Mouse (Mus musculus): ENCODE measurements around the gene Rnf213.

Gene Rnf213

DNA sequence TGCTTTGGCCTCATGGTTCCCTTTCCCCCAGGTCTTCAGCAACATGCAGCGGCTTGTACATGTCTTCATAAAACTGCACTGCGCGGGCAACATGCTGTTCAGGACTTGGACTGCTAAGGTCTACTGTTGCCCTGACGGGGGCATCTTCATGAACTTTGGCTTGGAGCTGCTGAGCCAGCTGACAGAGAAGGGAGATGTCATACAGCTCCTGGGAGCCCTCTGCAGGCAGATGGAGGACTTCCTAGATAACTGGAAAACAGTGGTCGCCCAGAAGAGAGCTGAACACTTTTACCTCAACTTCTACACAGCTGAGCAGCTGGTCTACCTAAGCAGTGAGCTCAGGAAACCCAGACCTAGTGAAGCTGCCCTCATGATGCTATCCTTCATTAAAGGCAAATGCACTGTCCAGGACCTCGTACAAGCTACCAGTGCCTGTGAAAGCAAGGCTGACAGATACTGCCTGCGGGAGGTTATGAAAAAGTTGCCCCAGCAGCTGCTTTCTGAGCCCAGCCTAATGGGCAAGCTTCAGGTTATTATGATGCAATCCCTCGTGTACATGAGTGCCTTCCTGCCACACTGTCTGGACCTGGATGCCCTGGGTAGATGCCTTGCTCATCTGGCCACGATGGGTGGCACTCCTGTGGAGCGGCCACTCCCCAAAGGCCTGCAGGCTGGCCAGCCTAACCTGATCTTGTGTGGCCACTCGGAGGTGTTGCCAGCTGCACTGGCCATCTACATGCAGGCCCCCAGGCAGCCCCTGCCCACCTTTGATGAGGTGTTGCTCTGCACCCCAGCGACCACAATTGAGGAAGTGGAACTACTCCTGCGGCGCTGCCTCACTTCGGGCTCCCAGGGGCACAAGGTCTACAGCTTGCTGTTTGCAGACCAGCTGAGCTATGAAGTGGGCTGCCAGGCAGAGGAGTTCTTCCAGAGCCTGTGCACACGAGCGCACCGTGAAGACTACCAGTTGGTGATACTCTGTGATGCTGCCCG is 43.3 kb downstream of the Rnf213 start:
- DNase-seq (ENCODE audit: low read depth, low spot score), result peak; percentile 45

- no peak for DNase-seq (ENCODE audit: low read depth, low spot score)
These were observed 45.9 kb downstream of the Rnf213 start for GRCm38 (mm10) chr11:119438776-119439175.

- peak; percentile 26 for DNase-seq (ENCODE audit: low read depth, low spot score)
These were observed 49.3 kb downstream of the Rnf213 start for GRCm38 (mm10) chr11:119442199-119442598.

DNA sequence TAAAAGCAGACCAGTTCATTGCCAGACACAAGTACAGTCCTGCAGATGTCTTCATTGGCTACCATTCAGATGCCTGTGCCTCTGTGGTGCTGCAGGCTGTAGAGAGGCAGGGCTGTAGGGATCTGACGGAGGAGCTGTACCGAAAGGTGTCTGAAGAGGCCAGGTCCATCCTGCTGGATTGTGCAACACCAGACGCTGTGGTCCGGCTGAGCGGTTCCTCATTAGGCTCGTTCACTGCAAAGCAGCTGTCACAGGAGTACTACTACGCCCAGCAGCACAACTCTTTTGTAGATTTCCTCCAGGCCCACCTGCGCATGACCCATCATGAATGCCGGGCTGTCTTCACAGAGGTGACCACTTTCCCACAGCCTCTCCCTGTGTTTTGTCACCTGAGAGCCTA is 50.5 kb downstream of the Rnf213 start:
- DNase-seq (ENCODE audit: low read depth, low spot score), result no peak

GRCm38 (mm10) chr11:119456097-119456496 is 63.2 kb downstream of the Rnf213 start:
- no peak for DNase-seq (ENCODE audit: low read depth, low spot score)

- no peak for DNase-seq (ENCODE audit: low read depth, low spot score)
These were observed 85.0 kb downstream of the Rnf213 start for GRCm38 (mm10) chr11:119477876-119478275.

- peak; percentile 98 for DNase-seq (ENCODE audit: low read depth, low spot score)
These were observed 98.2 kb downstream of the Rnf213 start, which contains the start of gene Endov for GRCm38 (mm10) chr11:119490861-119491689. Endov (plus strand) TSS chr11:119491347.

DNA sequence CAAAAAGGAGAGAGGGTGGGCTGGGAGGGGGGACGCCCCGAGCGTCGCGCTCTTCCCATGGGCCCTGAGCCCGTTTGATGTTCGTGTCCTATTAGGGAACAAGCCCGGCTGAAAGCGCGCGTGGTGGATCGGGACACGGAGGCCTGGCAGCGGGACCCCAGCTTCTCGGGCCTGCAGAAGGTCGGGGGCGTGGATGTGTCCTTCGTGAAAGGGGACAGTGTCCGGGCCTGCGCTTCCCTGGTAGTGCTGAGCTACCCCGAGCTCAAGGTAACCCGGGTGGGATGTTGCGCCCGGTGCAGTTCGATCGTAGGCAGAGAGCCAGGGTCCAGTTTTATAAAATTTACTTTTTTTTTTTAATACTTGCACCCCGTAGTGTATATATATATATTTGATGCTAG is 98.8 kb downstream of the Rnf213 start:
- DNase-seq (ENCODE audit: low read depth, low spot score), result no peak

DNA sequence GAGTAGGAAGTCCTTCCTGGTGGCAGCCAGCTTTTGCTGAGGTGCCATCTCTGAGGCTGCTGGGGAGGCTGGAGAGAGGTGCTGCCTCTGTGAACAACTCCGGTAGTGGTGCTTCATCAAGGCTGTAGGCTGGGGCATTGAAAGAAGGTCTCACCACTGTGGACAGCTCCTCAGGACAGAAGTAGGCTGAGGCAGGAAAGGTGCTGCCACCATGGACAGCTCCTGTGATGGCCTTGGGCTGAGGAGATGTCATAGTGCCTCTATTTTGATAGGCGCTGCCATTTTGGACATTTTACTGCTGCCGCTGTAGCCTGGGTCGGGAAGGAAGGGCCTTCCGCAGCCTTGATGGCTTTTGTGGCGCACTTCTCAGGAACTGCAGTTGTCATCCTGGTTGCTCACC is 99.9 kb downstream of the Rnf213 start:
- DNase-seq (ENCODE audit: low read depth, low spot score), result peak; percentile 90

DNA sequence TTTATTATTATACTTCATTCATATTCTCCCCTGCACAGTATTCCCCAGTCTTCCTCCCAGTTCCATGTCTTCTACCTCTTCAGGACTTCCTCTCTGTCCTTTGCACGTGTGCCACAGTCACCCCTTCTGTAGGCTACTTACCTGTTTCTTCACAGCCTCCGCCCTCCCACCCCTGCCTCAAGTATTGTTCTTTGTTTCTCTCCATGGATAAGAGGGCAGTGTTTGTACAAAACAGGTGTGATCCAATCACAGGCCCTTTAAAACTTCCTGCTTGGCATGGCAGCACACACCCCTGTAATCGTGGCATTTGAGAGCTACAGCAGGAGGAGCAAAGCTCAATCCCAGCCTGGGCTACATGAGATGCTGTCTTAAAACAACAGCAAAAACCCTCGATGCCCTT is 100.6 kb downstream of the Rnf213 start:
- DNase-seq (ENCODE audit: low read depth, low spot score), result no peak

- DNase-seq (ENCODE audit: low read depth, low spot score), result no peak
These were observed 103.2 kb downstream of the Rnf213 start for GRCm38 (mm10) chr11:119496147-119496546.

DNA sequence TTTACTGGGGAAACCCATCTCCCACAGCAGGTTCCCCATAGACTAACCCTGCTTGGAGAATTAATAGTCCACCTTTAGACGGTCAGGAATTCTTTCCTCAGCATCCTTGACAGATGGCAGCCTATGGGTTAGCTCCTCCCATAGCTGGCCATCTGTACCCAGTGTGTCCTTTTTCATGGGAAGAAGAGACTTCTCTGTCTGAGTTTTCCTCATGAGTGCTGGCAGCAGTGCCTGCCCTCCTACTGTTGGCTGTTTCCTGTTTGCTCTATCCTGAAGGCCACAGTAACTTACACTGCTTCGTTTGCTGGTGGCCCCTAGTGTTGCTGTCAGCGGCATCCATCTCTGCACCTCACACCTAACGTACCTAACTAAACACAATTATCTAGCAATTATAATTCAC is 104.6 kb downstream of the Rnf213 start:
- DNase-seq (ENCODE audit: low read depth, low spot score), result no peak

GRCm38 (mm10) chr11:119499297-119499696 is 106.4 kb downstream of the Rnf213 start:
- no peak for DNase-seq (ENCODE audit: low read depth, low spot score)

DNA sequence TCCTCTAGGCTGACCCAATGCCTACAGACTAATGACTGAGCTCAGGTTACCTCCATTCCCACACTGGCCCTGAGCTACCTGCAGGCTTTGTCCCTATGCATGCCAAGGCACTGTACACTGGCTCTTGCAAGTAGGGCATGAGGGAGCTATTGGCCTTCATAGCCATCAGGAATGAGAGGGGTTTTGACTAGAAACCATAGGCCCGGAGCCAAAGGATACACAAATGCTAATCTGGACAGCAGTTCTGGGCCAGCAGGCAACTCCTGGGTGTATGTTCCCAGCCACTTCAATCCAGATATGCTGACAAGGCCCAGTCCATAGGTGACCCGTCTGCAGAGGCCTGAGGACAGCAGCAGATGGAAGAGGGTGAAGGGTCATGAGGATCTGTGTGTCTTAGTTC is 107.1 kb downstream of the Rnf213 start:
- DNase-seq (ENCODE audit: low read depth, low spot score), result no peak

DNA sequence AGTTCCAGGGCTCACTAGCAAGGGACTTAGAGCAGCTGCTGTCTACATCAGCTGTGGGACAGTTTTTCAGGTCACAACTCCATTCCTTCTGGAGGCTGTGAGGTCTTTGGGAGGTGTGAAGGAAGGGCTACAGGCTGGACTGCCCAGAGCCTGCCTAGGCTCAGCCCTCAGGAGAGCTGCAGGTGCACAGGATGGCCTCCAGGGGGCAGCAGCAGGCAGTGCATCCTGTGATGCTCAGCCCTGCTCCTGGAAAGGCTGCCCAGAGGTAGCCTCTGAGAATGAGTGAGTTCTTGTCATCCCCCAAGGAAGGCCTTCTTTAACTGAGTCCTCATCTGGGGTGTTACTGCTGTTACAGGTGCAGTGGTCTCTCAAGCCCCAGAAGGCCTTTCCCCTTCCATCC is 110.8 kb downstream of the Rnf213 start:
- peak; percentile 71 for DNase-seq (ENCODE audit: low read depth, low spot score)

DNA sequence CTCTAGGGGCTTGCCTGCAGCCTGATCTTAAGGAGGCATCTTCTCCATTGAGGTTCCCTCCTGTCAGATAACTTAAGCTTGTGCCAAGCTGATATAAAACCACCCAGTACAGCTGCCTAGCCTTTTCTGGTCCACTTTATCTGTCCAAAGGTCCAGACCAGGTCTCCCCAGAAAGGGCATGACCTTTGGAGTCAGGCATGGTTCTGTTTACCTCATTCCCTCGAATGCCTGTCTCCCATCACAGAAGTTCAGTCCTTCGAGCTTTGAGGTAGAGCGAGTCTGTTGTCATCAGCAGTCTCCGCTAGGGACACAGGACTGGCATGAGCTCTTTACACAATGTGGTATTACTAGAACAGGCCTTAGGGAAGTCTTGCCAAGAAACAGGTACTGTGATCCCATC is 113.5 kb downstream of the Rnf213 start:
- no peak for DNase-seq (ENCODE audit: low read depth, low spot score)

DNA sequence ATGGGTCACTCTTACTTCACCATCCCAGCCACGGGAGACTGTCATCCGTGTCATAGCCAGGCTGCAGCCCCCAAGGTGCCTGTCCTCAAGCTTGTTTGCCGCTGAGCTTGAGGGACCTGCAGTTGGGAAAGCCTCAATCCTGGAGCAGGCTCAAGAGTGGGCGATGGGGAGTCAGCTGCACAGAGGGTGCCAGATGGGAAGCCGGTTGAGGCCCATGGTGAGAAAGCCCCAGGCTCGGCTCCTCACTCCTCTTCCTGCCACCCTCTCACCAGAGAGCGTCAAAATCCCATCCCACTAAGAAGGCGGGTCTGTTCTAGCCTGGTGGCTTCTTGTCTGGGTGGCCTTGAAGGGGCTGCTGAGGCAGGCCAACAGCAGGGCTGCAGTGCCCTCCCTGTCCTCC is 114.9 kb downstream of the Rnf213 start:
- DNase-seq (ENCODE audit: low read depth, low spot score), result no peak

GRCm38 (mm10) chr11:119509165-119509776 is 116.4 kb downstream of the Rnf213 start:
- no peak for DNase-seq (ENCODE audit: low read depth, low spot score)

- no peak for DNase-seq (ENCODE audit: low read depth, low spot score)
These were observed 120.2 kb downstream of the Rnf213 start for GRCm38 (mm10) chr11:119513038-119513659.

- DNase-seq (ENCODE audit: low read depth, low spot score), result no peak
These were observed 121.4 kb downstream of the Rnf213 start for GRCm38 (mm10) chr11:119514108-119514860.
